Mouse (Mus musculus) erythroblast, embryonic 14.5 days (primary cell): ENCODE measurements around the gene Il17ra. TPM values are rescaled to one million over a fixed set of nuclear protein-coding genes. Genes with fewer than 3 reads are reported as not detected.

Experiments
- H3K27me3 ChIP-seq: 2 replicates; pipeline ENCODE4 v1.6.1; 2012; ENCODE audit warnings: inconsistent platforms; ENCODE audit not compliant: control insufficient read depth
- H3K36me3 ChIP-seq: 2 replicates; pipeline ENCODE4 v1.6.1; 2012; ENCODE audit warnings: mild to moderate bottlenecking, inconsistent platforms; ENCODE audit not compliant: control insufficient read depth
- H3K4me1 ChIP-seq: 2 replicates; pipeline ENCODE4 v1.6.1; 2012; ENCODE audit warnings: inconsistent platforms; ENCODE audit not compliant: control insufficient read depth
- H3K4me3 ChIP-seq: replicated peaks from 2 replicates; pipeline ENCODE3; 2012; ENCODE audit warnings: moderate library complexity, mild to moderate bottlenecking, inconsistent platforms
- H3K9me3 ChIP-seq: 2 replicates; pipeline ENCODE4 v1.6.1; 2012; ENCODE audit warnings: low read length, inconsistent platforms, mixed read lengths; ENCODE audit not compliant: control insufficient read depth
- GATA1 ChIP-seq: IDR thresholded peaks from 2 replicates; pipeline ENCODE4 v1.6.1; 2012; ENCODE audit warnings: low read length, inconsistent platforms, mixed read lengths
- TAL1 ChIP-seq: IDR thresholded peaks from 3 replicates; pipeline ENCODE4 v1.6.1; 2012; ENCODE audit warnings: low read length, inconsistent platforms, mixed read lengths
- polyA plus RNA-seq: library from polyadenylated mRNA; stranded (reverse); fragments of >175 nt; gene quantifications from 2 replicates; pipeline ENCODE4 v1.2.3, GENCODE M21; 2012

The Il17ra gene
- polyA plus RNA-seq, 1 experiment: 0.60 TPM

- Histone ChIP-seq H3K4me3 (no peak overlapping the region), H3K4me1 (peaks cover 20% of the 10 kb centered on the region), H3K27me3 (no peaks in the 10 kb centered on the region), H3K9me3 (no peaks in the 10 kb centered on the region), H3K36me3 (peaks cover 73% of the 10 kb centered on the region)
- TF ChIP-seq GATA1 (no peak), TAL1 (no peak)
Measured at GRCm38 (mm10) chr6:120480361-120480760, 17.3 kb downstream of the Il17ra start.

GRCm38 (mm10) chr6:120481538-120481937 lies 18.5 kb downstream of the Il17ra start:
- Histone ChIP-seq H3K4me1 (peaks cover 29% of the 10 kb centered on the region), H3K4me3 (no peak overlapping the region), H3K9me3 (no peaks in the 10 kb centered on the region), H3K27me3 (no peaks in the 10 kb centered on the region), H3K36me3 (peaks cover 64% of the 10 kb centered on the region)
- TF ChIP-seq TAL1 (no peak), GATA1 (no peak)

- peaks cover 59% of the 10 kb centered on the region for H3K36me3 ChIP-seq
- H3K9me3 ChIP-seq: no peaks in the 10 kb centered on the region
- peaks cover 30% of the 10 kb centered on the region for H3K4me1 ChIP-seq
- TF ChIP-seq TAL1 (no peak), GATA1 (no peak)
- H3K4me3 ChIP-seq: no peak overlapping the region
- peaks cover 1% of the 10 kb centered on the region for H3K27me3 ChIP-seq
Measured at GRCm38 (mm10) chr6:120482021-120482420, 19.0 kb downstream of the Il17ra start.

- Histone ChIP-seq H3K4me3 (no peak overlapping the region), H3K36me3 (peaks cover 51% of the 10 kb centered on the region), H3K4me1 (peaks cover 30% of the 10 kb centered on the region), H3K9me3 (no peaks in the 10 kb centered on the region), H3K27me3 (peaks cover 3% of the 10 kb centered on the region)
- TF ChIP-seq TAL1 (no peak), GATA1 (no peak)
Measured at GRCm38 (mm10) chr6:120482756-120483155, 19.7 kb downstream of the Il17ra start.

DNA sequence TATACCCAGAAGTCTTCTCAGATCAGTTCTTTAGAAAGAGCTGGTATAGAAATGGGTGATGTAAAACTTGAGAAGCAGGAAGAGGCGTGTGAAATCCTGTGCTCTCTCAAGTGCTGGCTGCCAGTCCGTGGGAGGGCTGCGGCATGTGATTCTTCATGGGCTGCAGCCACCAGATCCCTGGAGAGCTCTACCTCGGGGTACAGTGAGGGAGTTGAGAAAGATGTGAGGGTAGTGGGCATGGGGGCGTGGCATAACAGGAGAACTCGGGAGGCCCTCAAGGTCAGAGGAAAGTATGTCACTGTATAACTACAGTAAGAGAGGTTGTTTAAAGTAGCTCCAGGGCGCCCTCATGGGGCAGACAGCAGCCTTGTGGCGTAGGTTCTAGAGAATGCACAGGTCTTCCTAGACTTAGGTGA lies 20.2 kb downstream of the Il17ra start:
- Histone ChIP-seq H3K27me3 (peaks cover 5% of the 10 kb centered on the region), H3K36me3 (peaks cover 47% of the 10 kb centered on the region), H3K4me1 (peaks cover 29% of the 10 kb centered on the region)

DNA sequence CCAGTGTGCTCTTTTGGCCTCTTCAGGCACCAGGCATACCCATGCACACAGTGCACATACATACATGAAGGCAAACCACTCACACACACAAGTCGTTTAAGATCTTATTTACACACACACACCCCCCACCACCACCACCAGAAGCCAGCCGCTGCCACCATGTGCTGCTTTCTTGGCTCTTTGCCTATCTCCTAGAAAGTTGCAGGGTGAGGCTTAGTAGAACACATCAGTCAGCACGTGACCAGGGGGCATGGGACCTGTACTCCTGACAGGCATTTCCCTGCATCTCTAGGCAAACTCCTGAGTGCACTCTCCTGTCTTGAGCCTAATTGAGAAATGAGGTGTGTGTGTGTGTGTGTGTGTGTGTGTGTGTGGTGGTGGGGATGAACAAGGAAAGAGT lies 22.0 kb downstream of the Il17ra start:
- Histone ChIP-seq H3K4me1 (peaks cover 29% of the 10 kb centered on the region), H3K9me3 (no peaks in the 10 kb centered on the region), H3K27me3 (peaks cover 22% of the 10 kb centered on the region), H3K36me3 (peaks cover 29% of the 10 kb centered on the region), H3K4me3 (no peak overlapping the region)
- no peak for TF ChIP-seq GATA1
- TF ChIP-seq TAL1: no peak

More for the DNA sequence above, 20.2 kb downstream of the Il17ra start:
- Histone ChIP-seq H3K9me3 (no peaks in the 10 kb centered on the region), H3K4me3 (no peak overlapping the region)
- TF ChIP-seq TAL1 (no peak), GATA1 (no peak)

- H3K4me1 ChIP-seq: peaks cover 29% of the 10 kb centered on the region
- no peaks in the 10 kb centered on the region for H3K9me3 ChIP-seq
- TF ChIP-seq GATA1 (no peak), TAL1 (no peak)
- H3K36me3 ChIP-seq: peaks cover 18% of the 10 kb centered on the region
- peaks cover 32% of the 10 kb centered on the region for H3K27me3 ChIP-seq
- H3K4me3 ChIP-seq: no peak overlapping the region
Measured at GRCm38 (mm10) chr6:120486051-120486510, 23.0 kb downstream of the Il17ra start.

DNA sequence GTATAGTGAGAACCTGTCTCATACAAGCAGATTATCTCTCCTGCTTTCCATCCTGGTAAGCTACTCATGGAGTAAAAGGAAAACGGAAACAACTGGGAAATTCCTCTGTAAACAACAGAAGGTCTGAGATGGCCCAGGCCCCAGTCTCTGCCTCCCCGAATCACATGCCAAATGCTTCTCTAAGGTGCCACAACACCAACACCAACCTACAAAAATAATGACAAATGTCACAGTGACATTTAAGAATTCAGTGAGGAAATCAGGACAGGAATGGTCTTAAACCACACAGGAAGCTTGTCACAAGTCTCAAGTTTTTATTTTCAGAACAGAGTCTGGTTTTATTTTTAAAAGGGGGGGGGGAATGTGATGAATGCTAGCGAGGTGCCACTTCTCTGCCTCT lies 25.6 kb downstream of the Il17ra start:
- no peak overlapping the region for H3K4me3 ChIP-seq
- peaks cover 58% of the 10 kb centered on the region for H3K27me3 ChIP-seq
- TF ChIP-seq TAL1: no peak
- no peak for TF ChIP-seq GATA1
- H3K9me3 ChIP-seq: peaks cover 14% of the 10 kb centered on the region; the same call in 1 of the 2 replicates
- peaks cover 37% of the 10 kb centered on the region for H3K4me1 ChIP-seq
- H3K36me3 ChIP-seq: no peaks in the 10 kb centered on the region

DNA sequence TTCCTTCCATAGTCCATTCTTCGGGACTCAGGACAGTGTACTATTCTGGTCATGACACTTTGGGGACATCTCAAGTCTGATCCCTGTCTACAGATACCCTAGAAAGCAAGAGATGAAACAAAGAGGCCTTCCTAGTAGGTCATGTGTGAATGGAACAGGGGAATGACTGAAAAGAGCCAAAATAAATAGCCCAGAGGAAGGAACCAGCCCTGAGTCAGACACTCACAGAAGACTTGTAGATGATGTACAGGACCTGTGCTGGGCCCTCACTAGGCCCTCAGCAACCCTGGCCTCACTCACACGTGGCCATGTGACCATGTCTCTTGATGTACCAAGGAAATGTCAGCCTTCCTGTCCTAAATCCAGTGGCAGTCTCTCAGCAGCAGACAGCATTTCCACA lies 26.4 kb downstream of the Il17ra start:
- H3K9me3 ChIP-seq: peaks cover 15% of the 10 kb centered on the region; the same call in 1 of the 2 replicates
- H3K4me1 ChIP-seq: peaks cover 36% of the 10 kb centered on the region
- no peak overlapping the region for H3K4me3 ChIP-seq
- H3K36me3 ChIP-seq: no peaks in the 10 kb centered on the region
- peaks cover 66% of the 10 kb centered on the region for H3K27me3 ChIP-seq
- TF ChIP-seq TAL1: no peak
- TF ChIP-seq GATA1: no peak

- Histone ChIP-seq H3K4me1 (peaks cover 22% of the 10 kb centered on the region), H3K27me3 (peaks cover 82% of the 10 kb centered on the region), H3K9me3 (peaks cover 15% of the 10 kb centered on the region; the same call in 1 of the 2 replicates)
Measured at GRCm38 (mm10) chr6:120491064-120491463, 28.0 kb downstream of the Il17ra start.

More at GRCm38 (mm10) chr6:120491064-120491463, 28.0 kb downstream of the Il17ra start:
- no peak overlapping the region for H3K4me3 ChIP-seq
- TF ChIP-seq GATA1 (no peak), TAL1 (no peak)
- no peaks in the 10 kb centered on the region for H3K36me3 ChIP-seq
